Mouse (Mus musculus) layer of hippocampus, adult 2 months (tissue): ENCODE results near the gene Col15a1. TPM values are rescaled to one million over a fixed set of nuclear protein-coding genes. Genes with fewer than 3 reads are reported as not detected.
A peak's percentile ranks its signal among the peaks of the same experiment; 100 is the strongest.

Experiments
- DNase-seq, 2 experiments: peaks; one replicate each; pipeline ENCODE4 v3.0.0; 2022; ENCODE audit warnings: low spot score in 2 of 2
- H3K27ac ChIP-seq: fragments of 200-600 bp; 2 replicates; pipeline ENCODE4 v1.8.1; 2022
- H3K4me3 ChIP-seq: fragments of 200-600 bp; 2 replicates; pipeline ENCODE4 v1.8.1; 2022; ENCODE audit warnings: mild to moderate bottlenecking
- CTCF ChIP-seq: fragments of 200-600 bp; conservative IDR thresholded peaks from 2 replicates; pipeline ENCODE4 v1.8.1; 2022; ENCODE audit warnings: antibody characterized with exemption, mild to moderate bottlenecking, moderate library complexity
- total RNA-seq, 2 experiments: library from RNA; stranded (reverse); gene quantifications; 2 replicates each; pipeline ENCODE4 v1.2.3; 2021

Gene Col15a1
- total RNA-seq, 2 experiments from 2014 or later = 6.8 to 7.0 TPM

DNA sequence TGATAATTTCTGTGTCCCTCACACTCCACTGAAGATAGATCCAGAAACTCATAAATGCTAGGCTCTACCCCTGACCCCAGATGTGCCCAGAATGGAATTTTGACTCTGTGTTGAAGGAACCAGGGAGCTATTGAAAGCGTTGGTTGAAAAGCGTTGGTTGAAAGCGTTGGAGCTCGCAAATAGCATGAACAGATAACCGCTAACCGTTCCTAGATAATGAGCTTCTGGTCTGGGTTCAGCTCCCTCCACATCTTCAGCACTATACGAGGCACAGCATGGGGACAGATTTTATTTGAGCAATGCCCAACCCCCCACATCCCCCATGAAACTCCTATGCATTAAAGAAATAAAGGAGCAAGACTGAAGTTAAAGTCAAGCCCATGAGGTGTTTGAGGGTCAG, 28.1 kb downstream of the Col15a1 start:
- TF ChIP-seq CTCF = no peak
- H3K4me3 ChIP-seq = no peak overlapping the region
- H3K27ac ChIP-seq = no peak overlapping the region
- no peak for DNase-seq

DNA sequence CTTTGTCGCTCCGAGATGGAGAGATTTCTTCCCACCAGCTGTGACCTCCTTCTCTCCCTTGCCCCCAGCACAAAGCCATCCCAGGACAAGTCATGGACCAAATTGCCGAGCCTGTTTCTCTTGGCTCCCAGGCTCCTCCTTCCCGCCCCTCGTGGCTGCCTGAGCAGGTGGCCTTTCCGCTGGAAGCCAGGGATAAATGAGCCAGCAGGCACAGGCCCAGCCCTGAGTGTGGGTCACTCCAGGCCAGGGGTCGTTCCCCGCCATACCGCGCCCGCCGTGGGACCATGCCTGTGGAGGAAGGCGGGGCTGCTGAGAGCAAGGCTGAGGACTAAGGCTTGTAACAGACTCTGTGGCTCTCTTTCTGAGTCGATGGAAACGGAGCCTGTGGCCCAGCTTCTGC, 29.3 kb downstream of the Col15a1 start:
- no peak overlapping the region for H3K4me3 ChIP-seq
- no peak overlapping the region for H3K27ac ChIP-seq
- no peak for TF ChIP-seq CTCF
- DNase-seq = peak in 1 of 2 experiments; percentile 30

DNA sequence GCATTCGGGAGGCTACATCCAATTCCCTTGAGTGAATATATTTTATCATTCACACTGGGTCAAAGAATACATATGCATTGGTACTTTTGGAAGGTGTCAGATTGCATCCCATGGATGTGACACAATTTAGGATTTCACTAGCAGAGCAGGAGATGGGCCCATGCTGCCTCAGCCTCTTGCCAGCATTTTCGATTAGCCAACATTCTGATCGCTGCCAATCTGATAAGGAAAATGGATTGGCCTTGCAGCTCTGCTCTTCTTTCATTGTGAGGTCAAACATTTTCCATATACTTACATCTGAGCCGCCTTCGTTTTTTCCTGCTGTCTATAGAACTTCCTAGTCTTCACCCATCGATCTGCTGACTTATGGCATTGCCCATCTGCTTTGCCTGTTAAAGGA, 31.2 kb downstream of the Col15a1 start:
- TF ChIP-seq CTCF = no peak
- Histone ChIP-seq H3K4me3 (no peak overlapping the region), H3K27ac (no peak overlapping the region)
- DNase-seq = no peak

DNA sequence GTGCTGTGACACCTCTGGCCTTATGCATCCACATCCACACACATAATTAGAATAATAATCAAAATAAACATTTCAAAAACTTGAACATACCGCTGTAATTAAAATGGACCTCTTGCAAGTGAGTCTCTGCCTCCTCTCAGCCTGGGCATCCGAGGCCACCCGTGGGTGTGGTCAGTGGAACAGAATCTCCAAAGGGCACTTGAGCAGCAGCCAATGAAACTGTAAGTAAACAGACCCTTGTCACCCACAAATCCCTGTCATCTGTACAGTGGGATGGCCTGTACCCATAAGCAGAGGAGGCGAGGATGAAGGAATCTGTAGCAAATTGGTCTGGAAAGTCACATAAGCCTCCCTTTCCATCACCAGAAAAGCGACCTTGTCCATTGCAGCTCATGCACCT, 32.9 kb downstream of the Col15a1 start:
- no peak for DNase-seq
- no peak for TF ChIP-seq CTCF
- H3K4me3 ChIP-seq = no peak overlapping the region
- no peak overlapping the region for H3K27ac ChIP-seq

- no peak overlapping the region for H3K27ac ChIP-seq
- H3K4me3 ChIP-seq = no peak overlapping the region
- TF ChIP-seq CTCF = no peak
- no peak for DNase-seq
Observed at GRCm38 (mm10) chr4:47242127-47242526, 34.2 kb downstream of the Col15a1 start.

GRCm38 (mm10) chr4:47244651-47245050, 36.7 kb downstream of the Col15a1 start:
- no peak for TF ChIP-seq CTCF

GRCm38 (mm10) chr4:47245621-47246020, 37.7 kb downstream of the Col15a1 start:
- TF ChIP-seq CTCF = no peak
- H3K27ac ChIP-seq = no peak overlapping the region
- DNase-seq = no peak
- H3K4me3 ChIP-seq = no peak overlapping the region

More at GRCm38 (mm10) chr4:47244651-47245050, 36.7 kb downstream of the Col15a1 start:
- peak overlapping the region; percentile 32; the same call in 1 of the 2 replicates for H3K27ac ChIP-seq
- no peak overlapping the region for H3K4me3 ChIP-seq
- DNase-seq = no peak

GRCm38 (mm10) chr4:47246811-47247210, 38.9 kb downstream of the Col15a1 start:
- DNase-seq = no peak
- peak overlapping the region; percentile 64 for H3K27ac ChIP-seq
- peak; percentile 79 for TF ChIP-seq CTCF
- no peak overlapping the region for H3K4me3 ChIP-seq

GRCm38 (mm10) chr4:47247574-47247973, 39.6 kb downstream of the Col15a1 start:
- no peak overlapping the region for H3K4me3 ChIP-seq
- TF ChIP-seq CTCF = no peak
- H3K27ac ChIP-seq = peak overlapping the region; percentile 64
- DNase-seq = no peak

GRCm38 (mm10) chr4:47249193-47249592, 41.2 kb downstream of the Col15a1 start:
- no peak for DNase-seq
- H3K4me3 ChIP-seq = no peak overlapping the region
- TF ChIP-seq CTCF = no peak
- H3K27ac ChIP-seq = peak overlapping the region; percentile 46; the same call in 1 of the 2 replicates

DNA sequence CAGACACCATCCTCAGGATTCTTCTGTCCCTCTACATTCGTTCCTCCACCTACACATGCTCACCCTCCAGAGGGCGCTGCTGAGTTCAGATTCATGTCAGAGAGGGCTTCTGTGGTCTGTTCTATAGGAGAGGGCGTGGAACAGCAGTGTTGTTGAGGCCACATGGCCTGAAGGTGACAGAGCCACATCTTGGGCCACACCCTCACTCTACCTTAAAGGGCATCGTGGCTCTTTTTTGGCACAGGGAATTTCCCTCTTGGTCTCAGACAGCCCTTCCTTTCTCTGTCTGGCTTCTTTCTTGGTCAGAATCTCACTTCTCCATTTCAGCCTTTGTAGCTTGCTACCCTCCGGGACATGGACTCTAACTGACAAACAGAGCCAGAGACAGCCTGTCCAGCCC, 43.1 kb downstream of the Col15a1 start:
- Histone ChIP-seq H3K27ac (peak overlapping the region; percentile 52; the same call in 1 of the 2 replicates), H3K4me3 (no peak overlapping the region)

DNA sequence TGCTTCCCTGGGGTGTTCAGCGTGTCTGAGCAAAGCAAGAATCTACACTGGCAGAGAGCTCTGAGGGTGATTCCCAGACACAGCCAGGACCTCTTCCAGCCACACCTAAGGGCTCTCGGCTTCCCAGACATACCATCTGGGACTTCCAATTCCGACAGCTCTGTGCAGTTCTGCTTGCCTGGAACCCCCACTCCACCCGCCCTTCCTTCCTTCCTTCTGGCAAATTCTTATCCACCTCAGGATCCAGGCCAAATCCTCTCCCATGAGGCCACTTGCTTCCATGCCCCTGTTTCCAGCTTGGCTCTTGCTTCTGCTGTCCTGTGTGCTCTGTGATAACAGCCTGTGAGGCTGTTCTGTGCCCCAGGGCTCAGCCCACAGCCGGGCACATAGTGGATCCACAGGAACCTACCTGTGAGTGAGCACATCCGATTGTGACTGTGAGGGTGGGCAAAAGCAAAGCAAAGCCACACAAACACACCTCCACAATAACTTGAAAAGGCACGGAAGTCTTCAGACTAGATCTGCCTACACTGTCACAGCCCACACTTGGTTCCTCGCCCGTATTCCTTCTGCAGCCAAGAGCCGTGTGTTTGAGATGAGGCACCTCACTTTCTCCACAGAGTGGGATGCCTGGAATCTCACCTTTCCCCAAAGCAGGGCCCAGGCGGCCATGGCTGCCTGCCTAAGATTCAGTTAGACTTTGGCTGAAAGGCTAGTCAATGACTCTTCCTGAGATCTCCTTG, 43.9 kb downstream of the Col15a1 start:
- DNase-seq = no peak
- no peak for TF ChIP-seq CTCF
- peak overlapping the region; percentile 52 for H3K27ac ChIP-seq
- H3K4me3 ChIP-seq = no peak overlapping the region

More for the DNA sequence above, 43.1 kb downstream of the Col15a1 start:
- DNase-seq = peak; percentile 61 to 79
- peak; percentile 89 for TF ChIP-seq CTCF

GRCm38 (mm10) chr4:47252627-47253026, 44.7 kb downstream of the Col15a1 start:
- peak; percentile 49 for TF ChIP-seq CTCF
- H3K27ac ChIP-seq = peak overlapping the region; percentile 52; the same call in 1 of the 2 replicates

GRCm38 (mm10) chr4:47255641-47256040, 47.7 kb downstream of the Col15a1 start:
- peak; percentile 95 for TF ChIP-seq CTCF
- H3K4me3 ChIP-seq = no peak overlapping the region
- peak; percentile 51 to 75 for DNase-seq
- peak overlapping the region; percentile 5; the same call in 1 of the 2 replicates for H3K27ac ChIP-seq

More at GRCm38 (mm10) chr4:47252627-47253026, 44.7 kb downstream of the Col15a1 start:
- DNase-seq = no peak
- H3K4me3 ChIP-seq = no peak overlapping the region
